Mouse (Mus musculus) ES-E14 (cell line): ENCODE results near the gene 5330417C22Rik. TPM values are rescaled to one million over a fixed set of nuclear protein-coding genes. Genes with fewer than 3 reads are reported as not detected.

ENCODE experiments used
- DNase-seq: peaks from one replicate; pipeline ENCODE4 v3.0.0-alpha.2; 2013; ENCODE audit warnings: low read depth, low spot score
- H3K27ac ChIP-seq: 2 replicates; pipeline ENCODE4 v1.5.1; 2012; ENCODE audit warnings: low read depth, mild to moderate bottlenecking, low read length, moderate library complexity, mixed read lengths; ENCODE audit not compliant: poor library complexity, insufficient read depth, severe bottlenecking
- H3K36me3 ChIP-seq: 2 replicates; pipeline ENCODE4 v1.6.1; 2012; ENCODE audit warnings: mild to moderate bottlenecking, low read length, moderate library complexity, mixed read lengths; ENCODE audit not compliant: control insufficient read depth, poor library complexity, insufficient read depth, severe bottlenecking
- H3K4me1 ChIP-seq, 2 experiments: fragments of 150-350 bp in 1 of 2; sonication (generic) in 1 of 2; 2 replicates each; pipeline ENCODE4 v1.6.1; 2012; ENCODE audit warnings: low read length in 2 of 2, mild to moderate bottlenecking in 1 of 2, mixed read lengths in 1 of 2; ENCODE audit not compliant: control insufficient read depth in 2 of 2, insufficient read depth in 2 of 2, poor library complexity in 1 of 2
- H3K4me3 ChIP-seq, 2 experiments: fragments of 150-350 bp in 1 of 2; sonication (generic) in 1 of 2; 2 replicates each; pipeline ENCODE4 v1.5.1; 2012; ENCODE audit warnings: low read length in 2 of 2, low read depth in 1 of 2, mild to moderate bottlenecking in 1 of 2, mixed read lengths in 1 of 2; ENCODE audit not compliant: insufficient read depth in 1 of 2, poor library complexity in 1 of 2, severe bottlenecking in 1 of 2
- H3K9ac ChIP-seq: 2 replicates; pipeline ENCODE4 v1.6.1; 2012; ENCODE audit warnings: low read depth, mild to moderate bottlenecking, low read length, mixed read lengths; ENCODE audit not compliant: poor library complexity, insufficient read depth, severe bottlenecking
- H3K9me3 ChIP-seq: fragments of 150-350 bp; sonication (generic); 2 replicates; pipeline ENCODE4 v1.6.1; 2012; ENCODE audit warnings: low read depth, mild to moderate bottlenecking, low read length; ENCODE audit not compliant: control insufficient read depth, insufficient read depth
- CHD2 ChIP-seq: IDR thresholded peaks from 2 replicates; pipeline ENCODE4 v1.6.1; 2014; ENCODE audit warnings: mild to moderate bottlenecking, low read depth, low read length, inconsistent platforms
- HCFC1 ChIP-seq: IDR thresholded peaks from 2 replicates; pipeline ENCODE4 v1.6.1; 2012; ENCODE audit warnings: low read length, inconsistent platforms, borderline replicate concordance; ENCODE audit not compliant: insufficient read depth
- MAFK ChIP-seq: IDR thresholded peaks from 2 replicates; pipeline ENCODE4 v1.6.1; 2014; ENCODE audit warnings: mild to moderate bottlenecking, low read depth, low read length, inconsistent platforms; ENCODE audit not compliant: insufficient read depth
- ZC3H11A ChIP-seq: IDR thresholded peaks from 2 replicates; pipeline ENCODE4 v1.6.1; 2012; ENCODE audit warnings: low read depth, mild to moderate bottlenecking, inconsistent platforms, low read length, borderline replicate concordance
- ZNF384 ChIP-seq: IDR thresholded peaks from 2 replicates; pipeline ENCODE4 v1.6.1; 2012; ENCODE audit warnings: low read depth, low read length, inconsistent platforms
- in situ Hi-C, 2 experiments: fragments of 600-800 bp; cut with MboI; formaldehyde crosslinking; loops; one replicate each; pipeline ENCODE4 v1.15.1; 2025; ENCODE audit warnings: low sequenced_read_pairs in 2 of 2, inconsistent platforms in 1 of 2; ENCODE audit not compliant: unreplicated experiment in 2 of 2
- total RNA-seq: library from RNA; depleted of rRNA; stranded (reverse); fragments of 300-350 nt; gene quantifications from 2 replicates; pipeline ENCODE4 v1.2.3, GENCODE M21; 2012

The 5330417C22Rik gene
- total RNA-seq, 1 experiment = 0.27 TPM

GRCm38 (mm10) chr3:108432542-108433187 lies 103.7 kb downstream of the 5330417C22Rik start:
- Histone ChIP-seq H3K4me1 (peaks cover 7 to 8% of the 10 kb centered on the region in 2 experiments), H3K9ac (no peak overlapping the region), H3K27ac (peak overlapping the region; percentile 45; the same call in 1 of the 2 replicates), H3K4me3 (no peak overlapping the region), H3K9me3 (no peaks in the 10 kb centered on the region), H3K36me3 (peaks cover 73% of the 10 kb centered on the region)
- in situ Hi-C loops = no loop called here
- TF ChIP-seq HCFC1 (no peak), CHD2 (no peak), MAFK (no peak), ZC3H11A (no peak), ZNF384 (no peak)
- no peak for DNase-seq

GRCm38 (mm10) chr3:108425624-108426018 lies 110.7 kb downstream of the 5330417C22Rik start:
- H3K9me3 ChIP-seq = no peaks in the 10 kb centered on the region
- DNase-seq = no peak
- no peak for TF ChIP-seq HCFC1
- TF ChIP-seq MAFK = no peak
- TF ChIP-seq CHD2 = no peak
- no peak for TF ChIP-seq ZC3H11A
- no peak for TF ChIP-seq ZNF384
- peaks cover 2 to 16% of the 10 kb centered on the region in 2 experiments; a peak in 3 of 4 replicates for H3K4me1 ChIP-seq
- no peak overlapping the region for H3K9ac ChIP-seq
- H3K27ac ChIP-seq = no peak overlapping the region
- H3K36me3 ChIP-seq = peaks cover 47% of the 10 kb centered on the region
- H3K4me3 ChIP-seq = no peak overlapping the region
- in situ Hi-C loops = no loop called here

GRCm38 (mm10) chr3:108424944-108425623 lies 111.3 kb downstream of the 5330417C22Rik start:
- Histone ChIP-seq H3K36me3 (peaks cover 44% of the 10 kb centered on the region), H3K9me3 (no peaks in the 10 kb centered on the region), H3K4me1 (peaks cover 2 to 16% of the 10 kb centered on the region in 2 experiments; a peak in 3 of 4 replicates), H3K27ac (no peak overlapping the region), H3K9ac (no peak overlapping the region), H3K4me3 (no peak overlapping the region)
- TF ChIP-seq CHD2 (no peak), HCFC1 (no peak), ZNF384 (no peak), MAFK (no peak), ZC3H11A (no peak)
- in situ Hi-C loops = no loop called here
- DNase-seq = no peak

- Histone ChIP-seq H3K27ac (no peak overlapping the region; the same call in 1 of the 2 replicates), H3K4me3 (no peak overlapping the region)
These were observed 112.2 kb downstream of the 5330417C22Rik start for GRCm38 (mm10) chr3:108423844-108424801.

More at GRCm38 (mm10) chr3:108423844-108424801, 112.2 kb downstream of the 5330417C22Rik start:
- Histone ChIP-seq H3K36me3 (peaks cover 39% of the 10 kb centered on the region), H3K4me1 (peaks cover 2 to 16% of the 10 kb centered on the region in 2 experiments; a peak in 3 of 4 replicates), H3K9ac (no peak overlapping the region), H3K9me3 (no peaks in the 10 kb centered on the region)
- in situ Hi-C loops = no loop called here
- DNase-seq = no peak
- TF ChIP-seq ZC3H11A = 0 out of 2 replicates have a peak, but pooled peaks have one; percentile 26
- TF ChIP-seq CHD2 = no peak
- no peak for TF ChIP-seq MAFK
- TF ChIP-seq ZNF384 = no peak
- TF ChIP-seq HCFC1 = no peak
